Mouse (Mus musculus): Measurements from ENCODE around the gene Uck1. TPM values are rescaled to one million over a fixed set of nuclear protein-coding genes. Genes with fewer than 3 reads are reported as not detected.

Gene Uck1
- polyA plus RNA-seq, 1 experiment from 2014 or later = 95.8 TPM

GRCm38 (mm10) chr2:32235886-32236759 lies 23.8 kb downstream of the Uck1 start, which contains the start of gene Pomt1:
Pomt1 (plus strand) TSS chr2:32236590.
- Histone ChIP-seq H3K27ac (replicated peaks) (peak within 1 kb of the TSS; percentile 79), H3K4me2 (peak within 1 kb of the TSS; percentile 89), H3K9ac (replicated peaks) (peak within 1 kb of the TSS; percentile 59), H3K9me3 (replicated peaks) (no peaks in the 10 kb centered on the region), H3K4me1 (peaks cover 26% of the 10 kb centered on the region), H3K4me3 (replicated peaks) (peak within 1 kb of the TSS; percentile 68), H3K27me3 (replicated peaks) (no peaks in the 10 kb centered on the region), H3K36me3 (peaks cover 38% of the 10 kb centered on the region)
- peak; percentile 93 for ATAC-seq (ENCODE audit: low FRiP score)
- under 1% methylated on average over 54 of the region's 54 CpGs for WGBS

GRCm38 (mm10) chr2:32235433-32235832 lies 24.5 kb downstream of the Uck1 start:
- H3K9me3 ChIP-seq (replicated peaks) = no peaks in the 10 kb centered on the region
- H3K4me1 ChIP-seq = peaks cover 26% of the 10 kb centered on the region
- H3K4me2 ChIP-seq = peak overlapping the region; percentile 89
- no peak for ATAC-seq (ENCODE audit: low FRiP score)
- H3K36me3 ChIP-seq = peaks cover 45% of the 10 kb centered on the region
- H3K4me3 ChIP-seq (replicated peaks) = peak overlapping the region; percentile 68
- WGBS = 36% methylated on average over 7 of the region's 7 CpGs
- H3K27me3 ChIP-seq (replicated peaks) = no peaks in the 10 kb centered on the region
- peak overlapping the region; percentile 59 for H3K9ac ChIP-seq (replicated peaks)
- peak overlapping the region; percentile 79 for H3K27ac ChIP-seq (replicated peaks)

- Histone ChIP-seq H3K27ac (replicated peaks) (no peak overlapping the region), H3K9ac (replicated peaks) (no peak overlapping the region), H3K4me2 (no peak overlapping the region), H3K27me3 (replicated peaks) (no peaks in the 10 kb centered on the region), H3K9me3 (replicated peaks) (no peaks in the 10 kb centered on the region), H3K36me3 (peaks cover 100% of the 10 kb centered on the region), H3K4me3 (replicated peaks) (no peak overlapping the region), H3K4me1 (no peaks in the 10 kb centered on the region)
- 87% methylated on average over 10 of the region's 10 CpGs for WGBS
- no peak for ATAC-seq (ENCODE audit: low FRiP score)
Observed at GRCm38 (mm10) chr2:32222057-32222456, 37.9 kb downstream of the Uck1 start.

- WGBS = 93% methylated on average over 7 of the region's 7 CpGs
Observed at GRCm38 (mm10) chr2:32221577-32221976, 38.4 kb downstream of the Uck1 start.

GRCm38 (mm10) chr2:32220969-32221368 lies 39.0 kb downstream of the Uck1 start:
- peaks cover 100% of the 10 kb centered on the region for H3K36me3 ChIP-seq
- no peak for ATAC-seq (ENCODE audit: low FRiP score)
- H3K9ac ChIP-seq (replicated peaks) = no peak overlapping the region
- no peak overlapping the region for H3K27ac ChIP-seq (replicated peaks)
- WGBS = 95% methylated on average over 10 of the region's 10 CpGs
- no peaks in the 10 kb centered on the region for H3K4me1 ChIP-seq
- H3K27me3 ChIP-seq (replicated peaks) = no peaks in the 10 kb centered on the region
- H3K4me2 ChIP-seq = no peak overlapping the region
- no peak overlapping the region for H3K4me3 ChIP-seq (replicated peaks)
- no peaks in the 10 kb centered on the region for H3K9me3 ChIP-seq (replicated peaks)

More at GRCm38 (mm10) chr2:32221577-32221976, 38.4 kb downstream of the Uck1 start:
- Histone ChIP-seq H3K9me3 (replicated peaks) (no peaks in the 10 kb centered on the region), H3K36me3 (peaks cover 100% of the 10 kb centered on the region), H3K27me3 (replicated peaks) (no peaks in the 10 kb centered on the region), H3K4me2 (no peak overlapping the region), H3K9ac (replicated peaks) (no peak overlapping the region), H3K4me1 (no peaks in the 10 kb centered on the region), H3K27ac (replicated peaks) (no peak overlapping the region), H3K4me3 (replicated peaks) (no peak overlapping the region)
- ATAC-seq (ENCODE audit: low FRiP score) = no peak

- Histone ChIP-seq H3K4me3 (replicated peaks) (no peak overlapping the region), H3K4me2 (no peak overlapping the region), H3K9ac (replicated peaks) (no peak overlapping the region), H3K4me1 (no peaks in the 10 kb centered on the region), H3K27me3 (replicated peaks) (no peaks in the 10 kb centered on the region), H3K36me3 (peaks cover 100% of the 10 kb centered on the region), H3K9me3 (replicated peaks) (no peaks in the 10 kb centered on the region), H3K27ac (replicated peaks) (no peak overlapping the region)
- WGBS = 96% methylated on average over 3 of the region's 6 CpGs
- no peak for ATAC-seq (ENCODE audit: low FRiP score)
Observed at GRCm38 (mm10) chr2:32220021-32220420, 39.9 kb downstream of the Uck1 start.

- no peak overlapping the region for H3K9ac ChIP-seq (replicated peaks)
- no peaks in the 10 kb centered on the region for H3K9me3 ChIP-seq (replicated peaks)
- 95% methylated on average over 14 of the region's 14 CpGs for WGBS
- H3K27me3 ChIP-seq (replicated peaks) = no peaks in the 10 kb centered on the region
- H3K4me2 ChIP-seq = no peak overlapping the region
- H3K4me3 ChIP-seq (replicated peaks) = no peak overlapping the region
- H3K27ac ChIP-seq (replicated peaks) = no peak overlapping the region
- ATAC-seq (ENCODE audit: low FRiP score) = no peak
- peaks cover 100% of the 10 kb centered on the region for H3K36me3 ChIP-seq
- no peaks in the 10 kb centered on the region for H3K4me1 ChIP-seq
Observed at GRCm38 (mm10) chr2:32219501-32219900, 40.5 kb downstream of the Uck1 start.

- WGBS = 82% methylated on average over 11 of the region's 11 CpGs
- H3K4me1 ChIP-seq = no peaks in the 10 kb centered on the region
- peaks cover 100% of the 10 kb centered on the region for H3K36me3 ChIP-seq
- H3K9ac ChIP-seq (replicated peaks) = no peak overlapping the region
- H3K9me3 ChIP-seq (replicated peaks) = no peaks in the 10 kb centered on the region
- no peak overlapping the region for H3K4me3 ChIP-seq (replicated peaks)
- ATAC-seq (ENCODE audit: low FRiP score) = no peak
- no peak overlapping the region for H3K27ac ChIP-seq (replicated peaks)
- H3K27me3 ChIP-seq (replicated peaks) = no peaks in the 10 kb centered on the region
- no peak overlapping the region for H3K4me2 ChIP-seq
Observed at GRCm38 (mm10) chr2:32218541-32219334, 41.2 kb downstream of the Uck1 start.

GRCm38 (mm10) chr2:32218113-32218512 lies 41.8 kb downstream of the Uck1 start:
- Histone ChIP-seq H3K36me3 (peaks cover 100% of the 10 kb centered on the region), H3K4me1 (no peaks in the 10 kb centered on the region), H3K27ac (replicated peaks) (no peak overlapping the region), H3K9me3 (replicated peaks) (no peaks in the 10 kb centered on the region), H3K4me3 (replicated peaks) (no peak overlapping the region), H3K27me3 (replicated peaks) (no peaks in the 10 kb centered on the region), H3K9ac (replicated peaks) (no peak overlapping the region), H3K4me2 (no peak overlapping the region)
- no peak for ATAC-seq (ENCODE audit: low FRiP score)
- 92% methylated on average over 5 of the region's 5 CpGs for WGBS

GRCm38 (mm10) chr2:32217656-32218055 lies 42.3 kb downstream of the Uck1 start:
- H3K27me3 ChIP-seq (replicated peaks) = no peaks in the 10 kb centered on the region
- H3K9me3 ChIP-seq (replicated peaks) = no peaks in the 10 kb centered on the region
- no peak overlapping the region for H3K27ac ChIP-seq (replicated peaks)
- no peak for ATAC-seq (ENCODE audit: low FRiP score)
- no peak overlapping the region for H3K4me2 ChIP-seq
- H3K4me3 ChIP-seq (replicated peaks) = no peak overlapping the region
- peaks cover 100% of the 10 kb centered on the region for H3K36me3 ChIP-seq
- H3K9ac ChIP-seq (replicated peaks) = no peak overlapping the region
- WGBS = 89% methylated on average over 8 of the region's 8 CpGs
- no peaks in the 10 kb centered on the region for H3K4me1 ChIP-seq

GRCm38 (mm10) chr2:32216506-32216905 lies 43.5 kb downstream of the Uck1 start:
- no peaks in the 10 kb centered on the region for H3K4me1 ChIP-seq
- no peaks in the 10 kb centered on the region for H3K27me3 ChIP-seq (replicated peaks)
- WGBS = 91% methylated on average over 10 of the region's 10 CpGs
- no peaks in the 10 kb centered on the region for H3K9me3 ChIP-seq (replicated peaks)
- peaks cover 100% of the 10 kb centered on the region for H3K36me3 ChIP-seq
- ATAC-seq (ENCODE audit: low FRiP score) = no peak
- H3K9ac ChIP-seq (replicated peaks) = no peak overlapping the region
- H3K27ac ChIP-seq (replicated peaks) = no peak overlapping the region
- H3K4me3 ChIP-seq (replicated peaks) = no peak overlapping the region
- no peak overlapping the region for H3K4me2 ChIP-seq
